Mouse (Mus musculus): ENCODE measurements at regions not wholly inside any gene's neighbourhood (a gene's known extent, or its start where the extent isn't known, plus 50 kb on each side); places are given as distances from the start of the nearest gene placed in this dataset.

DNA sequence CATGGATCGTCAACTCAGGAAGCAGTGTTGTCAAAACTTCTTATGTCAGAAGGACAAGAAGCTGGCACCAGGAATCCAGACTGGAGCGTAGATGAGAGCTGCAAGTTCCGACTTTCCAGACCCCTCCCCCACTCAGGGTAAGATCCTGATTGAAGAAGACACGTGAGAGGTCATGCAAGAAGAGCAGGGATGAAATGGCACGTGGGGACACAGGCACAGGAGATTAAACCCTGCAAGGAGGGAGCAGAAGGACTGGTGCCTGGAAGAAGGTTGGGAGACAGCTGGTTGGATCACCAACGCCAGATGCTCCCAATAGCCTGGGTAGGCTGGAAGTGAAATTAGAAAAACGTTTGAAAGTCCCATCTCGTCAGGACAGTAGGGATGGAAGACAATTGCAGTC is 191.3 kb downstream of the Sox9 start:
- H3K79me2 ChIP-seq (replicated peaks; ENCODE audit: control insufficient read depth, extremely low read depth, insufficient read depth, poor library complexity, severe bottlenecking) = no peaks in the 10 kb centered on the region
- no peak overlapping the region for H3K4me3 ChIP-seq (replicated peaks in 1 of 3; ENCODE audit: low read depth in 2 of 3, low read length in 2 of 3, poor library complexity in 1 of 3)
- H3K27ac ChIP-seq (ENCODE audit: insufficient read depth, low read depth) = no peak overlapping the region
- H3K36me3 ChIP-seq (replicated peaks in 1 of 2; ENCODE audit: control insufficient read depth in 1 of 2, insufficient read depth in 1 of 2, low read length in 1 of 2) = peaks cover 0 to 3% of the 10 kb centered on the region in 2 experiments
- dilution Hi-C loops (cut with MboI; ENCODE audit: extremely low pct_ligation_motif_present, extremely low pct_unique_long_range_greater_than_20kb, low sequenced_read_pairs) (no loop called here), in situ Hi-C loops (cut with MboI; ENCODE audit: low pct_ligation_motif_present, low pct_unique_long_range_greater_than_20kb, low sequenced_read_pairs) (no loop called here)
- no peaks in the 10 kb centered on the region for H3K27me3 ChIP-seq (replicated peaks)
- TF ChIP-seq ZMIZ1 (IDR thresholded peaks at IDR 0.05; ENCODE audit: low read depth, low read length) = no peak
- no peak for TF ChIP-seq MAZ (IDR thresholded peaks at IDR 0.05; ENCODE audit: low read depth, low read length)
- TF ChIP-seq KAT2A (IDR thresholded peaks at IDR 0.05; ENCODE audit: insufficient replicate concordance, low read length) = no peak
- no peak for TF ChIP-seq POLR2AphosphoS2 (IDR thresholded peaks at IDR 0.05; ENCODE audit: low read depth, low read length)
- TF ChIP-seq TBP (conservative IDR thresholded peaks at IDR 0.05; ENCODE audit: low read depth, low read length) = no peak
- TF ChIP-seq ZC3H11A (IDR thresholded peaks at IDR 0.05; ENCODE audit: low read depth, low read length) = no peak
- no peak for TF ChIP-seq RAD21 (IDR thresholded peaks at IDR 0.05; ENCODE audit: low read depth, low read length)
- TF ChIP-seq EP300 (IDR thresholded peaks at IDR 0.05; ENCODE audit: low read length) = no peak
- TF ChIP-seq IRF4 (IDR thresholded peaks at IDR 0.05; ENCODE audit: low read depth, low read length) = no peak
- no peak for TF ChIP-seq ZKSCAN1 (IDR thresholded peaks at IDR 0.05; ENCODE audit: borderline replicate concordance, low read depth, low read length)
- no peak for TF ChIP-seq BHLHE40 (IDR thresholded peaks at IDR 0.05; ENCODE audit: low read depth, low read length)
- H3K4me1 ChIP-seq (ENCODE audit: control insufficient read depth in 1 of 2, insufficient read depth in 2 of 2) = no peaks in the 10 kb centered on the region
- no peak overlapping the region for H3K4me2 ChIP-seq (ENCODE audit: insufficient read depth, low read depth, poor library complexity, severe bottlenecking)
- H3K9me3 ChIP-seq (replicated peaks; ENCODE audit: low read length) = no peaks in the 10 kb centered on the region
- no peak overlapping the region for H3K9ac ChIP-seq (ENCODE audit: insufficient read depth, low read depth)
- DNase-seq (ENCODE audit: extremely low read depth) = no peak

DNA sequence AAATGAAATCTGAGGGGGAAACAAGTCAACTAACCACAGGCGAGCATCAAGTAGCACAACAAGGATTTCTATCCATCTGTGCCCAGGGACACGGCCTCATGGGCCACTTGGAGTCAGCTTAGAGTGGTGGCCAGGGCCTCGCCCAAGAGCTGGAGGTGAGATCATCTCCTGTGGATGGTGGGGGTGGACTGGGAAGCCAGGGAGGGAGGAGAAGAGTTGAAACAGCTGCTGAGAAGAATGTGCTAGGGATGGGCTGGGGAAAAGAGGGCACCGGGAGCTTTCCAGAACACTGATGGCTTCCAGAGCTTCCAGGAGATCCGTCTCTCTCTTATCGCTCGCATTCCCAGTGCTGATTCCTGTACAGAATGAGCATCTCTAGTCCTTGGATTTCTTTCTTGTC is 192.9 kb downstream of the Sox9 start:
- Histone ChIP-seq H3K4me3 (replicated peaks in 1 of 3; ENCODE audit: low read depth in 2 of 3, low read length in 2 of 3, poor library complexity in 1 of 3) (no peak overlapping the region), H3K4me1 (ENCODE audit: control insufficient read depth in 1 of 2, insufficient read depth in 2 of 2) (no peaks in the 10 kb centered on the region), H3K9me3 (replicated peaks; ENCODE audit: low read length) (no peaks in the 10 kb centered on the region), H3K79me2 (replicated peaks; ENCODE audit: control insufficient read depth, extremely low read depth, insufficient read depth, poor library complexity, severe bottlenecking) (no peaks in the 10 kb centered on the region), H3K27me3 (replicated peaks) (no peaks in the 10 kb centered on the region), H3K4me2 (ENCODE audit: insufficient read depth, low read depth, poor library complexity, severe bottlenecking) (no peak overlapping the region), H3K27ac (ENCODE audit: insufficient read depth, low read depth) (no peak overlapping the region), H3K9ac (ENCODE audit: insufficient read depth, low read depth) (no peak overlapping the region), H3K36me3 (replicated peaks in 1 of 2; ENCODE audit: control insufficient read depth in 1 of 2, insufficient read depth in 1 of 2, low read length in 1 of 2) (peaks cover 0 to 3% of the 10 kb centered on the region in 2 experiments)
- in situ Hi-C loops (cut with MboI; ENCODE audit: low pct_ligation_motif_present, low pct_unique_long_range_greater_than_20kb, low sequenced_read_pairs) = no loop called here
- dilution Hi-C loops (cut with MboI; ENCODE audit: extremely low pct_ligation_motif_present, extremely low pct_unique_long_range_greater_than_20kb, low sequenced_read_pairs) = no loop called here
- DNase-seq (ENCODE audit: extremely low read depth) = no peak
- no peak for TF ChIP-seq EP300 (IDR thresholded peaks at IDR 0.05; ENCODE audit: low read length)
- TF ChIP-seq JUND (conservative IDR thresholded peaks at IDR 0.05; ENCODE audit: low read depth, low read length) = no peak
- no peak for TF ChIP-seq MXI1 (IDR thresholded peaks at IDR 0.05; ENCODE audit: low read depth, low read length)
- TF ChIP-seq UBTF (IDR thresholded peaks at IDR 0.05; ENCODE audit: low read depth, low read length) = no peak
- TF ChIP-seq NELFE (IDR thresholded peaks at IDR 0.05; ENCODE audit: low read depth, low read length) = no peak
- TF ChIP-seq USF2 (conservative IDR thresholded peaks at IDR 0.05; ENCODE audit: low read depth, low read length) = no peak
- TF ChIP-seq TBP (conservative IDR thresholded peaks at IDR 0.05; ENCODE audit: low read depth, low read length) = no peak
- TF ChIP-seq TCF12 (IDR thresholded peaks at IDR 0.05; ENCODE audit: low read depth, low read length) = no peak
- no peak for TF ChIP-seq MAFK (IDR thresholded peaks at IDR 0.05; ENCODE audit: insufficient replicate concordance, low read length)
